Mouse (Mus musculus) left cerebral cortex, adult 6 months (tissue): ENCODE data around the gene Ccdc102a. TPM values are rescaled to one million over a fixed set of nuclear protein-coding genes. Genes with fewer than 3 reads are reported as not detected.

ENCODE experiments used
- long read RNA-seq, 2 experiments: library from polyadenylated mRNA; unstranded; transcript quantifications; one replicate each; pipeline ENCODE4 v2.0.0; 2019 to 2020
- polyA plus RNA-seq: library from polyadenylated mRNA; unstranded; fragments of <200 nt; fragmentation: Nextera tagmentation; gene quantifications from 2 replicates; pipeline ENCODE4 v1.2.3, GENCODE M21; 2021

Ccdc102a gene
- polyA plus RNA-seq = 1.4 and 1.5 TPM in 2 replicates
- long read RNA-seq, experiment 1, partial matches to known transcripts = 0 of 5 reads
- long read RNA-seq, experiment 1, other reads (novel, unspliced or antisense) = 1 of 5 reads
- long read RNA-seq, experiment 2, partial matches to known transcripts = 1 of 2 reads
- long read RNA-seq, experiment 2, other reads (novel, unspliced or antisense) = 0 of 2 reads

DNA sequence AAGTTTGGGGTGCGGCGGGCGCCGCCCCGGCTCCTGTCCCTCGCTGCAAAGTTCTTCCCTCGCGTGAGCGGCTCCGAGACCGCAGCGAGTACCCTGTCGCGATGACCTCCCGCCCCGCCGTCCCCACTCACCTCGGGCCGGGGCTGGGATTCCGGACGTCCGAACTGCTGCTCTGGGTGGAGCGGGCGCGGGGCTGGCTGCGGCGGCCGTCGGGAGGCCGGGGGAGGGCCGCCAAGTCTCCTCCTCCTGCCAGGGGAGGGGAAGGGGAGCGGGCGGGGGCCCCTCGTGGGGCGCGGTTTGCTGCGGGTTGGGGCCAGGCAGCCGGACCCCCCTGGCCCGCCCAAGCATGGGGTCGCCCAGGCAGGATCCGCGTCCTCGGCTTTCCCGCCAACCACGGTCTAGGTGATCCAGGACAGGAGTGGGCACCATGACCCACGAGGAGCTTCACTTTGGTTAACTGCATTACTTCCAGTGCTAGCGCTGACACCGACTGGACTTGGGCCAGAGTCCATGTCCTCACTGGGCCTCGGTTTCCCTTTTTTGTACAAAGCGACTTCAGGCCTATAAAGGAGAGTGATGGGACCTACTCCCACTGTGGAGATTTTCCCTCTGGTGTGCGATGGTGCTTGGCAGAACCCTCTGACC is at the start of gene Ccdc102a:
Ccdc102a (minus strand) TSS at position 248 of the 645 bp plus-strand sequence.

GRCm38 (mm10) chr8:94923405-94923804 is 5.5 kb upstream of the Ccdc102a start, which contains the start of gene Adgrg5:
Adgrg5 (plus strand) TSS chr8:94923694.

DNA sequence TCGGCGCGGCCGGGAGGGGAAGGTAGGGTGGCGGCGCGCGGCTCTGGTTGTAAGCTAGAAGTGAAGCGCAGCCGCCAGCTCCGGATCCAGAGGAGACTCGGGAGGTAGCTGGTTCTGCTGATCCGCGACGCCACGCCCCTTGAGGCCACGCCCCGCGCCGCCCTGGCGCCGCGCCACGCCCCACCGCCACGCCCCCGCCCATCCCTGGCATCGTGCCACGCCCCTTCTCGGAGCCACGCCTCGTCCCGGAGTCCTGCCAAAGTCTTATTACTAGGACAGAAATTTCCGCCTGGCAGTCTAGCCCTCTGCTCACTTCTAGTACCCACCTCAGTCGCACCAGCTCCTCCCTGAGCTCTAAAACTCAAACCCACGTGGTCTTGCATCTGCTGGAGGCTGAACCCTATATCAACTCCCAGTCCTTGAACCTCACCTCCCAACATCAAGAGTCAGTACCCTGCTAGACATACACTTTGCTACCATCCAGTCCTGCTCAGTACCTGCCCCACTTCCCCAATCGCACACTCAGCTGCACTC is 41.6 kb downstream of the Ccdc102a start, which contains the start of gene Dok4:
Dok4 (minus strand) TSS at position 134 of the 534 bp plus-strand sequence.

DNA sequence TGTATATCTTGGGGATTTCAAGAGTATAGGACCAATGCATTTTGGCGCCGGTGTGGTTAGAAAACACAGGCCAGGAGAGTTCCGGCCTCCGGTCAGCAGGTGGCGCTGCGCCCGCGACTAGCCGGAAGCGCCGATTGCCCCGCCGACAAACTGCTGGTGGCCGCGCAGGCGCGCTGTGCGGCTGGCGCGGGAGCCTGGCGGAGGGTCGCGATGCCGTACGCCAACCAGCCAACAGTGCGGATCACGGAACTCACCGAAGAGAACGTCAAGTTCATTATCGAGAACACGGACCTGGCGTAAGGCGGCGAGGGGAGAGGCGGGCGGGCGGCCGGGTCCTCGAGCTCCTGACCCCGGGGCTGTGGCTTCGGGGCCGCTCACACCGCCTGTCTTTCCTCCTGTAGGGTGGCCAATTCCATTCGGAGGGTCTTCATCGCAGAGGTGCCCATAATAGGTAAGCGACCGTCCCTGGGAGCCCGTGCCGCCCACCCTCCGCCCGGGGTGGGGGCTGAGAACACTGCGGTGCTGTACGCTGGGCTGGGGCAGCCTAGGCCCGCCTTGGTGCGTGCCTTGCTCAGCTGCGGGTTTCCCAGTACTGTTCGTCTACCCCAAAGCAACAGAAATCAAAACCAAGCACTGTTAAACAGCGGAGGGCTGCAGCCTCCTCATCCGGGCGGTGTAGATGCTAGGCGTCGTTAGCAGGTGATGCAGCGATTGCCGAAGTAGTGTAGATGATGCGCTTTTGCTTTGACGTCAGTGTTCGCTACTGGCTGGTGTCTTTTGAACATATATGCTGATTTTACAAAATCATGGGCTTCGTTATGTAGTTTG is 60.3 kb downstream of the Ccdc102a start, which contains the start of gene Polr2c:
Polr2c (plus strand) TSS at position 105 of the 828 bp plus-strand sequence.

Other genes with a start within 250 kb of the Ccdc102a start
- 57.7 and 70.9 TPM in 2 replicates for gene Pllp, start 221.8 kb downstream of the Ccdc102a start, polyA plus RNA-seq
- gene Ccl22, start 172.5 kb downstream of the Ccdc102a start, polyA plus RNA-seq = 0.09 and 0.14 TPM in 2 replicates
- gene Cx3cl1, start 146.1 kb downstream of the Ccdc102a start, polyA plus RNA-seq = 483 and 651 TPM in 2 replicates
- 2.5 and 3.2 TPM in 2 replicates for gene Ccl17, start 107.6 kb downstream of the Ccdc102a start, polyA plus RNA-seq
- 67.1 and 83.8 TPM in 2 replicates for gene Coq9, start 79.8 kb downstream of the Ccdc102a start, polyA plus RNA-seq
- 34.7 and 34.9 TPM in 2 replicates for gene Ciapin1, start 79.7 kb downstream of the Ccdc102a start, polyA plus RNA-seq
- 154 and 194 TPM in 2 replicates for gene Polr2c, start 60.6 kb downstream of the Ccdc102a start, polyA plus RNA-seq
- 5.0 and 6.3 TPM in 2 replicates for gene Dok4, start 41.8 kb downstream of the Ccdc102a start, polyA plus RNA-seq
- not detected in 2 replicates for gene Adgrg5, start 5.6 kb upstream of the Ccdc102a start, polyA plus RNA-seq
- 23.5 and 27.7 TPM in 2 replicates for gene Adgrg1, start 56.7 kb upstream of the Ccdc102a start, polyA plus RNA-seq
- 0.12 TPM in 1 of 2 replicates, not detected in the other for gene Adgrg3, start 99.6 kb upstream of the Ccdc102a start, polyA plus RNA-seq
- 0.30 and 0.69 TPM in 2 replicates for gene Drc7, start 137.0 kb upstream of the Ccdc102a start, polyA plus RNA-seq
- 19.6 and 27.0 TPM in 2 replicates for gene Katnb1, start 163.1 kb upstream of the Ccdc102a start, polyA plus RNA-seq